Mouse (Mus musculus) hematopoietic stem cell, adult 5-6 weeks (primary cell): ENCODE results near the gene Bcl3. TPM values are rescaled to one million over a fixed set of nuclear protein-coding genes. Genes with fewer than 3 reads are reported as not detected.

Experiments used
- ATAC-seq, 2 experiments: fragments of 125-278 bp in 1 of 2; replicated peaks in 1 of 2; 2 replicates each; pipeline ENCODE4 v1.8.0; 2016 to 2017; ENCODE audit warnings: inconsistent platforms in 2 of 2, mild to moderate bottlenecking in 2 of 2, moderate number of reproducible peaks in 2 of 2, low read depth in 1 of 2, moderate TSS enrichment in 1 of 2; ENCODE audit not compliant: low FRiP score in 2 of 2, poor library complexity in 2 of 2, severe bottlenecking in 2 of 2, insufficient read depth in 1 of 2, low TSS enrichment in 1 of 2
- total RNA-seq: library from RNA; stranded (forward); fragments of 172-1452, 232-1000 nt; gene quantifications from 2 replicates; pipeline ENCODE4 v1.2.3, GENCODE M21; 2017

The Bcl3 gene
- total RNA-seq, result 3.0 and 5.3 TPM in 2 replicates

DNA sequence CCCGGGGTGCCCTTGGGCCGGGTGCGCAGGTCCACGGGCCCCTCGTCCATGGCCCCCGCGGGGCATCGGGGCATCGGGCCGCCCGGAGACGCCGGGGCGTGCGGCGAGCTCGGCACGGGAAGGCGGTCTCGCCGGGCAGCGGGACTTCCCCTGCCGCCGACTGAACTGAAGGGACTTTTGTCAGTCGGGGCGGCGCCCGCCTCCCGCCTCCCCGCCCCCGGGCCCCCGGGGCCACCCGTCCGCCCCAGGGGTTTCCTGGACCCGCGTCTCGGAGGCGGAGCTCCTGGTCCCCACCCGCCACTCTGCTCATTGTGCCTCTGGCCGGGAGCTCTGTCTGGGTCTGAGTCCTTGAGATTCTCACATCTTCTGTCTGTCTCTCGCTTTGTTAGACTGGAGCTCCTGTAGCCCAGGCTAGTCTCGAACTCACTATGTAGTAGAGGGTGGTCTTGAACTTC, at the start of gene Bcl3:
Gene Bcl3 (minus strand): TSS at position 167 of the 455 bp plus-strand sequence.
- ATAC-seq, result peak; percentile 17 to 36; a peak in 1 of 4 replicates

DNA sequence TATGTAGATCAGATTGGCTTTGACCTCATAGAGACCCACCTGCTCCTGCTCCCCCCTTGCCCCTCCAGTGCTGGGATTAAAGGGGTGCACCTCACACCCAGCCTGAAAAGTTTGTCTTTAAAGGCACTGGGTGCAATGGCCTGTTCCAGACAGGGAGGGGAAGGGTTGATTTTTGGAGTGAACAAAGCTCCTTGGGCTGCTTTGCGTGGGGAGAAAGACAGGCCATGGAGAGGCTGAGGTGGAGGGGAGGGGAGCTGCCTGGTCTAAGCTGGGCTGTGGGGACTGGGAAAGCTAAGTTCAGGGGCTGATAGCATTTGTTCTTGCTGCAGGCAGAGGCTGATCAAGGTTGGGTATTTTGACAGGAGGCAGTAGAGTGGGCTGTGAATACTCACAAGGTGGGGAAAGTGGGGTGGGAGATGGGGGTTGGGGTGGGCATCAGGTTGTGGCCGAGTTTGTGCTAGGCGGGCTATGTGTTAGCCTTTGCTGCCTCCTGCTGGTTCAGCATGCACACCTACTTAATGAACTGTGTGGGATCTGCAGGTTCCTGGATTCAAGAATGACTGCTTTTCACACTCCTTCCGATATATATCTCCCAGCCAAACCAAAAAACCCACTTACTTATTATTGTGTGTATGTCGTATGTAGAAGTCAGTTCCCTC, 49.5 kb upstream of the Bcl3 start:
- no peak for ATAC-seq

- peak; percentile 88 to 93 for ATAC-seq
Measured at GRCm38 (mm10) chr7:19871137-19871621, 48.6 kb upstream of the Bcl3 start.

- no peak for ATAC-seq
Measured at GRCm38 (mm10) chr7:19867751-19868399, 45.3 kb upstream of the Bcl3 start.

GRCm38 (mm10) chr7:19866490-19866889, 43.9 kb upstream of the Bcl3 start:
- no peak for ATAC-seq

GRCm38 (mm10) chr7:19865246-19866036, 42.9 kb upstream of the Bcl3 start:
- ATAC-seq, result no peak

GRCm38 (mm10) chr7:19864241-19864640, 41.7 kb upstream of the Bcl3 start:
- no peak for ATAC-seq

DNA sequence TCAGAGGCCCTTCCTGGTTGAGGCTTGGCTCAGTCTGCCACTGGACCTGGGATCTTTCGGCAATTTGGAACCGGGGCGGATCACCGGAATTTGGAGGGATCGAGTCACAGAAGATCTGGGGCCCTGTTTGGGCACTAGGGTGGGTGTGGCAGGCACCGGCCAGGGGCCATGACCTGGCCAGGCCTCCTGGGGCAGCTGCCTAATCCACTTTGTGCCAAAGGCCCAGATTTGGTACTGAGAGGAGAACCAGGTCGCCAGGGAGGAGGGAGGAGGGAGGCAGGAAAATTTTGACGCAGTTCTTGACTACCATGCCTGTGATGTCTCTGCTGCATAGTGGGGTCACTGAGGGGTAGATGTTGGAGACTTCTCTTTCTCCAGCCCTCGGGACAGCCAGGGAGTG, 38.6 kb upstream of the Bcl3 start, which contains the start of gene Ceacam16:
Gene Ceacam16 (minus strand): TSS at position 101 of the 400 bp plus-strand sequence.
- no peak for ATAC-seq

DNA sequence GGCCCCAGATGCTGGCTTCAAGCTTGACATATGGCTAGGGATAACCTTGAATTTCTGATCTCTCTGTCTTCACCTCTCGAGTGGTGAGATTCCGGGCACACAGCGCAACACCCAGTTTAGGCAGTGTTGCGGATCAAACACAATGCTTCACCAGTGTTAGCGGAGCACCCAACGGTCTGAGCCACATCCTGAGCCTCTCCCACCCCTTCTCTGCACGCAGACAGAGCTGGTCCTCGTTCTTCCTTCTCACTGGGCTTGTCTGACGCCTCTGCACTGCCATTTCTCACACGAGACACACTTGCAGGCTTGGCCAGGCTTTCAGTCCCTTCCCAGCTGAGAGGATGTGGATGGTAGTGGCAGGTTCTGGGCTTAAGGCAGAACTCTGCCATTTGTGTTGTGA, 37.2 kb upstream of the Bcl3 start:
- ATAC-seq, result peak in 1 of 2 experiments; percentile 27; a peak in 1 of 4 replicates

DNA sequence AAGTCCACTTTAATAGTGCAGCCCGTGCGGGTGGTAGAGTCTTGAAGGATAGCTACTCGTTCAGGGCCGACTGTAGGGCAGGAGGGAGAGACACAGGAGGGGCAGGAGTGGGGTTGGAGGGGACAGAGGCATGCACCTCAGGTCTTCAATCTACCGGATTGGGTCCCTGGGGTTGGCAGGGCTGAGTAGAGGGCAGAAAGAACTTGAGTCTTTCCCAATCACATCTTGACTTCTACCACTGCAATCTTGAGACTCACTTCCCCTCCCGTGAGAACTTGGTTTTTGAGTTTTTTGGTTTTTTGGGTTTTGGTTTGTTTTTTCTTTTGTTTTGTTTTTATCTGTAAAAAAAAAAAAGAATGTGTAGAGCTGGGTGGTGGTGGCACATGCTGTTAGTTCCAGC, 33.7 kb upstream of the Bcl3 start:
- ATAC-seq, result no peak

DNA sequence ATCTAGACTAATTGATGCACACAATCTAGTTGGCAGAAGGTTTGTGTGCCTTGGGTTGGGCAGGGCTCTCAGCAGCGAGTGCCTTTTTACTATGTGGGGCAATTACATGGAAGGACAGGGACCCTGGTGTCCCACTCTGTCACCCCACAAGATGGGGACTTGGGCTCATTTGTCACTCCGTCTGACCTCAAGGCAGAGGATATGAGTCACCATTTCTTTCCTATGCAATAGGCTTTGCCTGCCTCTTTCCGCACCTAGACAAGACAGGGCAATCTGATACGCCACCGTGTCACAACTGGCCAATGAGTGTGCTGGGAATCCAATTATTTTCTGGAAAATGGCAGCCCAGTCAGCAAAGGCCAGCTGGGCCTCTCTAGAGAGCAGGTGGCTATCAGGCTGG, 33.1 kb upstream of the Bcl3 start:
- ATAC-seq, result no peak

DNA sequence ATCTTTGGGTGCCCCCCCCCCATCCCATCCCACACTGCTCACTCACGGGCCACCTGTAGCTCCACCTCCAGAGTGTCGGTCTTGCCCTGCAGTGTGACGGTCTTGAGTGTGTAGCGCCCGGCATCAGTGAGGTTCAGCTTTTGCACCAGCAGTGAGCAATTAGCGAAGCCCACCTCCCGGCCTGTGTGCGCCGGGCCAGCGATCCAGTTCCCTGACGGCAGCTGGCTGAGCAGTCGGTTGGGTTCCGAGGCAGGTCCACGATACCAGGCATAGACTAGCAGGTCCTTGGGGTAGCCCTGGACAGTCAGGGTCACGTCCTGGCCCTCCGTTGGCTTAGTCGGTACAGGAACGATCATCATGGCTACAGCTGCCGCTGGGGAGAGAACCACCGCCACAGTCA, 31.0 kb upstream of the Bcl3 start:
- ATAC-seq, result no peak

DNA sequence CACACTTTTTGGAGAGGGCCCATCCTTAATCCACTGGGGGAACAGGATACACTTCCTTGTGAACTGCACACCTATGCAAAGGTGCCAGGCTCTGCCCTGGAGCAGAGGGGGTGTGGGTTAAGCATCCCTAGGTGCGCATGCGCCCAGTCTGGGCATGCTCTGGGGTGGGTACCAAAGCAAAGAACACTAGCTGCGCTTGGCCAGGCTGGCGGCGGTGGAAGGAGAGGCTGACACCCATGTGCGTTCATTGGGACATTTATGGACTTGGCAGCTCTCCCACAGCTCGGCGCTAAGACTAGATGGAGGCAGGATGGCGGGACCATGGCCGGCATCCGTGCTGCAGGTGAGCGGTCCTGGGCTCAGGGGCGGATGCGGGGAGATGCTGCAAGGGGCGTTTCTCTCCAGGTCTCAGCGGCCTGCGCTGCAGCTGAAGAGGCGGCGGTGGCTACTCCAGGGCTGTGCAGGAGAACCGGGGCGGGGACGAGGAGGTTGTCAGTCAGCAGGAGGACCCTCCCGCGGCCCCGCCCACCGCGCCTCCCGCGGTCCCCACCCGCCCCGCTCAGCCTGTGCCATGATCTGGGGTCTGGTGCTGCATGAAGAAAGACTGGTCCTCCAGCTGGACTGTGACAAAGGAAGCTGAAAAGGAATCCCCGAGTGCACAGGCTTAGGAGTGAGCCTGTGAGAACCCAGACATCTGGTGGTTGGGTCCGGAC, 29.4 kb upstream of the Bcl3 start, which contains the start of gene Gm19345:
Gene Gm19345 (plus strand): TSS at position 146 of the 713 bp plus-strand sequence.
- ATAC-seq, result peak; percentile 11 to 33; a peak in 1 of 4 replicates

- peak; percentile 63 to 77 for ATAC-seq
Measured at GRCm38 (mm10) chr7:19844521-19845171, 22.1 kb upstream of the Bcl3 start.

GRCm38 (mm10) chr7:19843561-19843960, 21.0 kb upstream of the Bcl3 start:
- peak; percentile 51 to 53 for ATAC-seq

- no peak for ATAC-seq
Measured at GRCm38 (mm10) chr7:19842885-19843504, 20.4 kb upstream of the Bcl3 start.
